Mouse (Mus musculus) right cerebral cortex, postnatal 4 days (tissue): ENCODE results near the gene Gm7029.
"Not testable (repeated sequence)": the region's sequence is repeated elsewhere in the genome, so short reads cannot be mapped to it uniquely, and the experiment has no call there.

ENCODE experiments used
- DNase-seq: peaks from one replicate; pipeline ENCODE4 v3.0.0-alpha.2; 2022

The Gm7029 gene

GRCm38 (mm10) chr17:33873537-33873936 lies at the start of gene Gm7029:
Gene Gm7029, plus strand, starts transcription at chr17:33873837.
- not testable (repeated sequence) for DNase-seq

- DNase-seq = peak; percentile 93
Observed at GRCm38 (mm10) chr17:33824084-33824996, 49.3 kb upstream of the Gm7029 start, which contains the start of the genes Rps28 and Ndufa7. Gene Rps28, minus strand, starts transcription at chr17:33824562. Gene Ndufa7, plus strand, starts transcription at chr17:33824572.

GRCm38 (mm10) chr17:33824997-33825330 lies 48.7 kb upstream of the Gm7029 start:
- DNase-seq = not testable (repeated sequence)

- no peak for DNase-seq
Observed at GRCm38 (mm10) chr17:33825462-33825861, 48.2 kb upstream of the Gm7029 start.

GRCm38 (mm10) chr17:33826850-33827249 lies 46.8 kb upstream of the Gm7029 start:
- DNase-seq = peak; percentile 68

GRCm38 (mm10) chr17:33828892-33829291 lies 44.7 kb upstream of the Gm7029 start:
- no peak for DNase-seq

- DNase-seq = no peak
Observed at GRCm38 (mm10) chr17:33829561-33829960, 44.1 kb upstream of the Gm7029 start.

- peak; percentile 90 for DNase-seq
Observed at GRCm38 (mm10) chr17:33842966-33843795, 30.5 kb upstream of the Gm7029 start, which contains the start of gene Cd320. Gene Cd320, plus strand, starts transcription at chr17:33843091.

- no peak for DNase-seq
Observed at GRCm38 (mm10) chr17:33844196-33844595, 29.4 kb upstream of the Gm7029 start.

GRCm38 (mm10) chr17:33848139-33848538 lies 25.5 kb upstream of the Gm7029 start:
- DNase-seq = no peak

GRCm38 (mm10) chr17:33851331-33851730 lies 22.3 kb upstream of the Gm7029 start:
- DNase-seq = no peak

GRCm38 (mm10) chr17:33857816-33858215 lies 15.8 kb upstream of the Gm7029 start:
- DNase-seq = no peak

- DNase-seq = peak; percentile 11
Observed at GRCm38 (mm10) chr17:33865330-33866030, 8.2 kb upstream of the Gm7029 start.

GRCm38 (mm10) chr17:33874411-33874810 lies 774 bp downstream of the Gm7029 start:
- DNase-seq = peak; percentile 10

- not testable (repeated sequence) for DNase-seq
Observed at GRCm38 (mm10) chr17:33875797-33876196, 2.2 kb downstream of the Gm7029 start.

- not testable (repeated sequence) for DNase-seq
Observed at GRCm38 (mm10) chr17:33884320-33884719, 10.7 kb downstream of the Gm7029 start.

GRCm38 (mm10) chr17:33887802-33888201 lies 14.2 kb downstream of the Gm7029 start:
- DNase-seq = not testable (repeated sequence)

- DNase-seq = not testable (repeated sequence)
Observed at GRCm38 (mm10) chr17:33888230-33888629, 14.6 kb downstream of the Gm7029 start.

GRCm38 (mm10) chr17:33889941-33890532 lies 16.4 kb downstream of the Gm7029 start:
- not testable (repeated sequence) for DNase-seq

- DNase-seq = peak; percentile 100
Observed at GRCm38 (mm10) chr17:33890533-33891059, 17.0 kb downstream of the Gm7029 start, which contains the start of gene Kifc1. Gene Kifc1, minus strand, starts transcription at chr17:33890661.

- no peak for DNase-seq
Observed at GRCm38 (mm10) chr17:33891357-33891756, 17.7 kb downstream of the Gm7029 start.

- DNase-seq = not testable (repeated sequence)
Observed at GRCm38 (mm10) chr17:33891892-33892291, 18.3 kb downstream of the Gm7029 start.
